ENCODE assay signal across 21 mouse cellular contexts in the genomic region with DNA sequence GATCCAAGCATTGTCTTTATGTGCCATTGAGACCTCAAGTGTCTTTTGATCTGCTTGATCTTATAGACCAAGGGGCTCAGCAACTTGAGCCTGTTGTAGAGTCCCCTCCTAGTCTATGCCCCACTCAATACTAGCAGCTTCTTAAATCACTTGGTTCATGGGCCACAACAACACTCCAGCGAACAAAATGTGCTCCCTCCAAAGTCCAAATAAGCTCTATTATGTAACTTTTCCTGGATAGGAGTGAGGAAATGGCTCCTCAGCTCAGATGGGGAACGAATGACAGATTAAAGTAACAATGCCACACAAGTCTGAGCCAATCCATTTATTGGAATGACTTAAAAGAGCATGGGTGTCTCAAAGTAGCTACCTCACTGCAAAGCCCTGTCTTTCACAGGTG.
"Had no signal": no experiment of that assay in that cellular context is flagged by ENCODE, and none has a peak within 500 bp of the region (broad histone marks: within the 10 kb centered on the region; RNA-seq: fewer than 3 reads in every experiment).

No protein-coding gene starts in this region.

- DNase-seq: gastrocnemius, adult 2 months; gastrocnemius, postnatal 10 days; gastrocnemius, postnatal 25 days; heart, adult 18-20 months; heart, postnatal 10 days; heart, postnatal 4 days; kidney, adult 18-20 months; kidney, postnatal 14 days; kidney, postnatal 4 days had no signal

- H3K36me3 ChIP-seq: heart, embryonic 10.5 days; heart, embryonic 12.5 days; hindbrain, embryonic 10.5 days; hindbrain, embryonic 12.5 days; intestine, embryonic 15.5 days; limb, embryonic 10.5 days; limb, embryonic 12.5 days had no signal

- H3K4me3 ChIP-seq: gastrocnemius, adult 2 months; heart, embryonic 10.5 days; heart, embryonic 12.5 days; hindbrain, embryonic 10.5 days; hindbrain, embryonic 12.5 days; intestine, embryonic 15.5 days; layer of hippocampus, adult 2 months; left cerebral cortex, adult 2 months; limb, embryonic 10.5 days; limb, embryonic 12.5 days had no signal

- H3K27me3 ChIP-seq: heart, embryonic 12.5 days; hindbrain, embryonic 12.5 days; intestine, embryonic 15.5 days; limb, embryonic 12.5 days had no signal

- H3K4me1 ChIP-seq: heart, embryonic 10.5 days; heart, embryonic 12.5 days; hindbrain, embryonic 10.5 days; hindbrain, embryonic 12.5 days; intestine, embryonic 15.5 days; limb, embryonic 12.5 days had no signal

- H3K9ac ChIP-seq: heart, embryonic 12.5 days; hindbrain, embryonic 12.5 days; hindbrain, embryonic 14.5 days; intestine, embryonic 15.5 days; limb, embryonic 12.5 days; liver, embryonic 14.5 days had no signal

- H3K27ac ChIP-seq: gastrocnemius, adult 2 months; heart, embryonic 10.5 days; hindbrain, embryonic 10.5 days; hindbrain, embryonic 12.5 days; hindbrain, embryonic 14.5 days; intestine, embryonic 15.5 days; kidney, postnatal 0 days; layer of hippocampus, adult 2 months; left cerebral cortex, adult 2 months; limb, embryonic 10.5 days; limb, embryonic 12.5 days; liver, embryonic 14.5 days had no signal
